Mouse (Mus musculus): ENCODE data around the gene Emsy.

The Emsy gene

GRCm38 (mm10) chr7:98573231-98573781 lies 83.3 kb downstream of the Emsy start:
- TF ChIP-seq GATA4 (IDR thresholded peaks at IDR 0.05; ENCODE audit: insufficient replicate concordance, low read length): peak; percentile 28; the same call in 1 of the 2 replicates

- peak; percentile 91; the same call in 1 of the 2 replicates for TF ChIP-seq GATA4 (IDR thresholded peaks at IDR 0.05; ENCODE audit: insufficient replicate concordance, low read length)
Observed at GRCm38 (mm10) chr7:98572223-98572868, 84.2 kb downstream of the Emsy start.

- TF ChIP-seq GATA4 (IDR thresholded peaks at IDR 0.05; ENCODE audit: insufficient replicate concordance, low read length): no peak
Observed at GRCm38 (mm10) chr7:98570824-98571505, 85.6 kb downstream of the Emsy start.

GRCm38 (mm10) chr7:98567056-98567455 lies 89.5 kb downstream of the Emsy start:
- no peak for TF ChIP-seq GATA4 (IDR thresholded peaks at IDR 0.05; ENCODE audit: insufficient replicate concordance, low read length)

- peak; percentile 96 for TF ChIP-seq GATA4 (IDR thresholded peaks at IDR 0.05; ENCODE audit: insufficient replicate concordance, low read length)
Observed at GRCm38 (mm10) chr7:98564607-98565364, 91.8 kb downstream of the Emsy start.

GRCm38 (mm10) chr7:98563991-98564390 lies 92.6 kb downstream of the Emsy start:
- TF ChIP-seq GATA4 (IDR thresholded peaks at IDR 0.05; ENCODE audit: insufficient replicate concordance, low read length): no peak

GRCm38 (mm10) chr7:98562966-98563365 lies 93.6 kb downstream of the Emsy start:
- no peak for TF ChIP-seq GATA4 (IDR thresholded peaks at IDR 0.05; ENCODE audit: insufficient replicate concordance, low read length)

- TF ChIP-seq GATA4 (IDR thresholded peaks at IDR 0.05; ENCODE audit: insufficient replicate concordance, low read length): no peak
Observed at GRCm38 (mm10) chr7:98562186-98562585, 94.4 kb downstream of the Emsy start.

GRCm38 (mm10) chr7:98561556-98562164 lies 94.9 kb downstream of the Emsy start:
- TF ChIP-seq GATA4 (IDR thresholded peaks at IDR 0.05; ENCODE audit: insufficient replicate concordance, low read length): no peak

- TF ChIP-seq GATA4 (IDR thresholded peaks at IDR 0.05; ENCODE audit: insufficient replicate concordance, low read length): no peak
Observed at GRCm38 (mm10) chr7:98558128-98558921, 98.3 kb downstream of the Emsy start.

GRCm38 (mm10) chr7:98556767-98557394 lies 99.7 kb downstream of the Emsy start:
- TF ChIP-seq GATA4 (IDR thresholded peaks at IDR 0.05; ENCODE audit: insufficient replicate concordance, low read length): no peak

- TF ChIP-seq GATA4 (IDR thresholded peaks at IDR 0.05; ENCODE audit: insufficient replicate concordance, low read length): no peak
Observed at GRCm38 (mm10) chr7:98551041-98551440, 105.5 kb downstream of the Emsy start.

GRCm38 (mm10) chr7:98550596-98550995 lies 106.0 kb downstream of the Emsy start:
- TF ChIP-seq GATA4 (IDR thresholded peaks at IDR 0.05; ENCODE audit: insufficient replicate concordance, low read length): no peak; the same call in 1 of the 2 replicates

- TF ChIP-seq GATA4 (IDR thresholded peaks at IDR 0.05; ENCODE audit: insufficient replicate concordance, low read length): no peak; the same call in 1 of the 2 replicates
Observed at GRCm38 (mm10) chr7:98548839-98549238, 107.7 kb downstream of the Emsy start.

All from liver, adult (tissue).